Mouse (Mus musculus) splenic B cell, adult 2 months (primary cell): ENCODE results near the gene Nadsyn1.

Experiments
- DNase-seq: peaks from one replicate; pipeline ENCODE4 v3.0.0-alpha.2; 2011; ENCODE audit warnings: low read depth, low spot score
- H3K27me3 ChIP-seq: 2 replicates; pipeline ENCODE4 v1.6.1; 2012; ENCODE audit warnings: mild to moderate bottlenecking, low read length, moderate library complexity, mixed read lengths; ENCODE audit not compliant: control insufficient read depth, poor library complexity, insufficient read depth, severe bottlenecking
- H3K36me3 ChIP-seq: 2 replicates; pipeline ENCODE4 v1.6.1; 2012; ENCODE audit warnings: mild to moderate bottlenecking, low read length, moderate library complexity, mixed read lengths; ENCODE audit not compliant: control insufficient read depth, poor library complexity, insufficient read depth, severe bottlenecking

Gene Nadsyn1

GRCm38 (mm10) chr7:143822375-143823265 lies at the start of gene Nadsyn1, which contains the start of gene Dhcr7:
Gene Nadsyn1 (minus strand): TSS chr7:143822849.
Gene Dhcr7 (plus strand): TSS chr7:143823145.
- Histone ChIP-seq H3K36me3 (no peaks in the 10 kb centered on the region; the same call in 1 of the 2 replicates), H3K27me3 (no peaks in the 10 kb centered on the region; the same call in 1 of the 2 replicates)
- peak; percentile 99 for DNase-seq

DNA sequence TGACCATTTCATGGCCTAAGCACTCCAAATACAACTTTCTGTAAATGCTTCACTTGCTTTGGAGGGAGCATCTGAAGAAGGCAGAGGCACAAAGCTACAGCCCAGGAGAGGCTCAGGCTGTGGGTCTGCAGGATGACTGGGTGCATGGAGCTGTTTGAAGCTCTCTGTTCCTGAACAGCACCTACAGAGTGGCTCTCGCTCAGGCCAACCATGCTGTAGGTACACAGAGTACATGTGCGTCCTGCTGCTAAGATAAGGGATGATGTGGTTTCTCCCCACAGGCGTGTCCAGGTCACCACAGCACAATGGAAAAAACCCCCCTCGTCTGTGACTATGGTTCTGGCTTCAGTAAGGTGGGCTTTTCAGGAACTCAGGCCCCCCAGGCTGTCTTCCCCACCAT lies 46.2 kb upstream of the Nadsyn1 start:
- Histone ChIP-seq H3K27me3 (no peaks in the 10 kb centered on the region), H3K36me3 (no peaks in the 10 kb centered on the region)
- no peak for DNase-seq

GRCm38 (mm10) chr7:143866538-143866937 lies 43.9 kb upstream of the Nadsyn1 start, which contains the start of gene Gm498:
Gene Gm498 (plus strand): TSS chr7:143866838.
- H3K27me3 ChIP-seq, result no peaks in the 10 kb centered on the region
- H3K36me3 ChIP-seq, result no peaks in the 10 kb centered on the region
- DNase-seq, result no peak

DNA sequence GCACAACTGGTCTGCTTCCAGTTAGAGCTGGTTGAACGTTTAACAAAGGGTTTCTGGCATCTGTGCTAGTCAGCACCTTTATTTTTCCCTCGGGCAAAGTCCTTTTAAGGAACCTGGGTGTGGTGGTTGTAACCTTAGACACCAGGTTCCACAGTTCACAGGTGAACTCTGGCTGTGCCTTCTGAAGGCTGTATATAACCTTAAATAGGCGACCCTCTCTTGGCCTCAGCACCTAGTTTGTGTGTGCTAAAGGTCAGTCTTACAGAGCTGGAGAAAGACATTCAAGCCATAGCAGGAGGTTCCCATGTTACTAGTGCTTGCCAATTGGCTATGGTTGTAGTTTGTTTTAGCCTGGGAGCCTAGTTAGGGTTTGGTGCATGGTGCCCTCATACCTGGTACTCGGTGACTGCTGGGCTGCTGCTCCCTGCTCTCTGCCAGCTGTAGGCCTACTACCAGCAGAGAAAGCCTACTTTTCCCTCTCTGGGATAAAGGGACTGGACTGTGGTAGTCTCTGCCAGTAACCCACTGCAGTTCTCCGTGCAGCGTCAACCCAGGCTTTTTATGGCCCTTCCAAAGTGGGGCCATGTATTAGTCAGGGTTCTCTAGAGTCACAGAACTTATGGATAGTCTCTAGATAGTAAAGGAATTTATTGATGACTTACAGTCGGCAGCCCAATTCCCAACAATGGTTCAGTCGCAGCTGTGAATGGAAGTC lies 26.3 kb upstream of the Nadsyn1 start:
- DNase-seq, result no peak
- Histone ChIP-seq H3K36me3 (peaks cover 5% of the 10 kb centered on the region; the same call in 1 of the 2 replicates), H3K27me3 (no peaks in the 10 kb centered on the region)

DNA sequence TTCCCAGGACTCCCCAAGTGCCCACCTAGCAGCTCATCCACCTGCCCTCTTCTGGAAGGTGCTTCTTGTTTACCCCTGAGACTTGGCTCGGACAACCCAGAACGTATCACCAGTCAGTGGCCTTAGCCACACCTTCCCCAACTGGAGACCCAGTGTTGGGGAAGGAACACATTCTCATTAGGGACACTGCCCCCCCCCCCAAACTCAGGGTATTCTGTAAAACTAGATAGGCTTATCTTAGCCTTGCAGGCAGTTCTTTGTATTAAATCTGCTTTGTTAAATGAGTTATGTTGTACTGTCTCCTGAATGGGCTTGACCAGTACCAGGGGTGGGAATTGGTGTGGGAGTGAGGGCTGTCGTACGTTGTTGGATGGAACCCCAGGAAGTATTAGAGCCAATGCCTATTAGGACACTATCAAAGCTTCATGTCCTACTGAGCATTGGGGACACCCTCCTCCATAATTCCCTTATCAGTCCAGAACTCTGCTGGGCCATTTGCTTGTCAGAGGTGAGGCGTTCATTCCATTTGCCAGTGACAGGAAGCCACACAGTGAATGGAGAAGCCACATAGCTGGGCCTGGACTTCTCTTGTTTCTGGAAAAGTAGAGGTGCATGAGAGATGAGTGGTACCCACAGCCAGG lies 25.6 kb upstream of the Nadsyn1 start:
- Histone ChIP-seq H3K36me3 (peaks cover 9% of the 10 kb centered on the region), H3K27me3 (no peaks in the 10 kb centered on the region)
- DNase-seq, result no peak

- DNase-seq, result no peak
- H3K27me3 ChIP-seq, result no peaks in the 10 kb centered on the region
These were observed 18.7 kb upstream of the Nadsyn1 start for GRCm38 (mm10) chr7:143841301-143841700.

DNA sequence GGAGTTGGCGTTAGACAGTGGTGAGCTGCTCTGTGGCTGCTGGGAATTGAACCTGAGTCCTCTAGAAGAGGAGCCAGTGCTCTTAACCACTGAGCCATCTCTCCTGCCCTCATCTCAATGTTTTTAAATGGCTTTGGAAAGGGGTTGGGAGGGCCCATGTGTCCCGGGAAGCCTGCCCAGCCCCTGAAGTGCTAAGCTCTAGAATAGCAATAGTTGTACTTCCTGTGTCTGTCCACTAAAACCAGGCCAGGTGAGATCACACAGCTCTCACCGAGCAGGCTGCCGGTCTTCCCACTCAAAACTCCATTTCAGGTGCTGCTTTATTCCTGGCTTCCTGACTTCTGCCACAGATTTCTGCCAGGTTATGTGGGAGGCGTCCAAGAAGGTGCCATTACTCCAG lies 17.5 kb upstream of the Nadsyn1 start:
- Histone ChIP-seq H3K27me3 (no peaks in the 10 kb centered on the region), H3K36me3 (peaks cover 10% of the 10 kb centered on the region)
- DNase-seq, result no peak

More at GRCm38 (mm10) chr7:143841301-143841700, 18.7 kb upstream of the Nadsyn1 start:
- H3K36me3 ChIP-seq, result peaks cover 10% of the 10 kb centered on the region

- DNase-seq, result no peak
- no peaks in the 10 kb centered on the region for H3K27me3 ChIP-seq
- 0 out of 2 replicates have a peak, but pooled peaks cover 4% of the 10 kb centered on the region for H3K36me3 ChIP-seq
These were observed 15.2 kb upstream of the Nadsyn1 start for GRCm38 (mm10) chr7:143837705-143838358.

DNA sequence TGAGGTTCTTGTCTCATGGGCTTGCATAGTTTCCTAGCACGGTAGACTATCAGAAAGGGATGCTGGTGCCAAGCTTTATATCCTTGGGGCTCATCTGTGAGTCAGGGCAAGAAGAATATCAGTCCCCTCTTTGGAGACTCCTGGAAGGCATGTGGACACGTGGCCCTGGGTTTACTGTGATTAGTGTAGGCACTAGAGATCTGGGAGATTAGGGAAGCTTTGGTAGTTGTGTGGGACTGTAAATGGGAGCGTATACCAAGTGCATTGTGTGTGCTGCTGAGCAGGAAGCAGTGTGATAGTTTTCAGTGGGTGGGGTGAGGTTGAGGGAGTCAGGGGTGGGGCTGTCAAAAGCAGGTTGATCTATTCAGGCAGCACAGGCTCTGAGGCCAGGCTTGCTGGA lies 12.3 kb upstream of the Nadsyn1 start:
- DNase-seq, result no peak
- Histone ChIP-seq H3K27me3 (no peaks in the 10 kb centered on the region), H3K36me3 (0 out of 2 replicates have a peak, but pooled peaks cover 3% of the 10 kb centered on the region)

DNA sequence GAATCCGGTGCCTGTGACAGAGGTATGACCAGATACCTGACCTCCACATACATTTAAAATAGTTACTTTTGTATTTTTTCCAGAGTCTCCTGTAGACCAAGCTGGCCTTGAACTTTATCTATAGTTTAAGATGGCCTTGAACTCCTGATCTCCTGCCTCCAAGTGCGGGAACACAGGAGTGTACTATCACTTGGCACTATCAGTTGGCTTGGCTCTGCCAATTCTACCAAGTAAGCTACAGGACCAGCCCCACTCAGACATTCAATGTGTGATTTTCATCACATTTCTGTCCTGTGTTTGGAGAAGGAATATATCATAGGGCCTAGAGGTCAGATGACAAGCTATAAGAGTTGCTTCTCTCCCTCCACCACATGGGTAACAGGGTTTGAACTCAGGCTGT lies 11.7 kb upstream of the Nadsyn1 start:
- DNase-seq, result no peak
- Histone ChIP-seq H3K27me3 (no peaks in the 10 kb centered on the region), H3K36me3 (0 out of 2 replicates have a peak, but pooled peaks cover 3% of the 10 kb centered on the region)

GRCm38 (mm10) chr7:143833581-143834190 lies 11.0 kb upstream of the Nadsyn1 start:
- 0 out of 2 replicates have a peak, but pooled peaks cover 3% of the 10 kb centered on the region for H3K36me3 ChIP-seq
- DNase-seq, result no peak
- no peaks in the 10 kb centered on the region for H3K27me3 ChIP-seq

DNA sequence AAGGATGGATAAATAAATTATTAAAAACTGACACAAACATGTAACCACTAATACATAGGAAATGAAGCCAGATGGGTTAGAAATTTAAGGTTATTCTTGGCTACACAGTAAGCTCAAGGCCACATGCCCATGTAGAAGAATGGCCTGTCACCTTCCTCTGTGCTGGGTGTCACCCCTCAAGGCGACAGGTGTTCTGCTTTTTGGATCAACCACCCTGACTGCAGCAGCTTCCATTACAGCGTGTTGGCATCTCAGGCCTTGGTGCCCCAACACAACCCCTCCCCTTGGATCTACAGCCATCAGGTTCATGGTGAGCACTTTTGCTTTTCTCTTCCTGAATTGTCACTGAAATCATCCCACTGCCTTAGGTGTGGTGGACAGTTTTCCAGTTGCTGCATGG lies 10.0 kb upstream of the Nadsyn1 start:
- H3K27me3 ChIP-seq, result no peaks in the 10 kb centered on the region
- no peaks in the 10 kb centered on the region for H3K36me3 ChIP-seq
- DNase-seq, result no peak

DNA sequence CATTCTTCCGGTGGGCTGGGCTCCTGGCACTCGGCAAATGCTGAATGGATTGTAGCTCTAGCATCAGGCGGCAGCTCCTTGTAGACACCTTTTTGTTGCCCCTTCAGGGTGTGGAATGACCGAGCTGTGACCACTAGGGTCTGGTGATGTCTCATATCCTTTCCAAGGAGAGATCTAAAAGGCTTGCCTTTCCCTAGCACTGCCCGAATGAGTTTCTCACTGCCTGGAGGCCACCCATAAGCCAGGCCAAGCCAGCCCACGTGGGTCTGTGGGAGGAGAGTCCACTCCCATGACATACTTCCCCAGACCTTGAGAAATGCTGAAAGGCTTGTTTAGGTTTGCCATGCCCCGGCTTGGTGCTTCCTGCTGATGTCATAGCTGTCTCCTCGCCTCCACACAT lies 9.5 kb upstream of the Nadsyn1 start:
- no peaks in the 10 kb centered on the region for H3K27me3 ChIP-seq
- H3K36me3 ChIP-seq, result no peaks in the 10 kb centered on the region
- DNase-seq, result no peak

DNA sequence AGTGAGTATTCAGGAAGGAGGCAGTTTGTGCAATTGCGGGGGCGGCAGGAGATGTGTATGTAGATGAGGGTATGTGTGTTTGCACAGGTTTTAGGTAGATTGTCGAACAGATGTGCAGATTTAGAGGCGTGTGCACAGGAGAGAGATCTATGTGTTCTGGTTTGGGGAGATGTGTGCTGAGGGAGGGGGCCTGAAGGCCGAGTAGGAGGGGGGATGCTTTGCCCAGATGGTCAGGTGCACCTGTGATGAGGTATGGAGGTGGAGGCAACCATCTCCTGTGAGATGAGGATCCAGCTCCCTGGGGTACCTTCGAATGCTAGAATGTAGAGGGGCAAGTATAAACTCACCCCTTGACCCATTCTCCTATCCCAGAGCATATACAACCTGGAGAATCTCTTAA lies 7.8 kb upstream of the Nadsyn1 start:
- Histone ChIP-seq H3K27me3 (no peaks in the 10 kb centered on the region; the same call in 1 of the 2 replicates), H3K36me3 (no peaks in the 10 kb centered on the region)
- no peak for DNase-seq
